Mouse (Mus musculus): ENCODE measurements around the gene Enah.

GRCm38 (mm10) chr1:181997791-181998190 lies 22.0 kb downstream of the Enah start:
- no peak for TF ChIP-seq POLR2A (IDR thresholded peaks at IDR 0.05; ENCODE audit: low read depth, low read length)
- no peak for TF ChIP-seq CTCF (IDR thresholded peaks at IDR 0.05; ENCODE audit: borderline replicate concordance, insufficient read depth, low read length)

Measured in embryonic fibroblast, embryonic 13.5 days (primary cell).